8 mouse cellular contexts compared by ENCODE assay signal in genomic region chr4:132949882-132950532, GRCm38 (mm10). TPM values are rescaled to one million over a fixed set of nuclear protein-coding genes. Genes with fewer than 3 reads are reported as not detected.
DNase-seq lines count a peak whose midpoint lies in the region; ATAC-seq and TF ChIP-seq lines count a peak whose summit lies in the region.
"Had no signal": no experiment of that assay in that cellular context is flagged by ENCODE, and none has a peak within 500 bp of the region (broad histone marks: within the 10 kb centered on the region; RNA-seq: fewer than 3 reads in every experiment).

No protein-coding gene starts in this region.

- H3K4me3 ChIP-seq in midbrain, embryonic 10.5 days: peak overlapping the region; percentile 41
- no peak overlapping the region for H3K4me3 ChIP-seq in midbrain, postnatal 0 days (ENCODE audit: low read depth, low read length)
- H3K4me3 ChIP-seq in forebrain, embryonic 11.5 days (ENCODE audit: low read depth, low read length): peak overlapping the region; percentile 18
- peak overlapping the region; percentile 18 for H3K4me3 ChIP-seq in liver, embryonic 12.5 days

- H3K27ac ChIP-seq in midbrain, embryonic 10.5 days (replicated peaks): peak overlapping the region; percentile 14; the same call in 1 of the 2 replicates
- H3K27ac ChIP-seq in midbrain, postnatal 0 days (ENCODE audit: low read depth, low read length): no peak overlapping the region
- no peak overlapping the region for H3K27ac ChIP-seq in forebrain, embryonic 11.5 days (ENCODE audit: low read depth, low read length)
- H3K27ac ChIP-seq in liver, embryonic 12.5 days: no peak overlapping the region

- no peak for TF ChIP-seq CTCF in midbrain, postnatal 0 days (IDR thresholded peaks at IDR 0.05)

- H3K9ac ChIP-seq in midbrain, postnatal 0 days (replicated peaks; ENCODE audit: low read length, poor library complexity, severe bottlenecking): no peak overlapping the region
- H3K9ac ChIP-seq in forebrain, embryonic 11.5 days (ENCODE audit: low read length): peak overlapping the region; percentile 41
- H3K9ac ChIP-seq in liver, embryonic 12.5 days: no peak overlapping the region

- intact Hi-C loops in left cerebral cortex, postnatal 4 days (cut with DNase I): loop anchor here (10.0 kb wide), 1 partner anchor 345 kb away; no protein-coding TSS in a partner anchor

- no peaks in the 10 kb centered on the region for H3K9me3 ChIP-seq in midbrain, embryonic 10.5 days (replicated peaks)
- no peaks in the 10 kb centered on the region for H3K9me3 ChIP-seq in midbrain, postnatal 0 days (ENCODE audit: low read length)
- H3K9me3 ChIP-seq in forebrain, embryonic 11.5 days (ENCODE audit: control insufficient read depth, low read length): no peaks in the 10 kb centered on the region
- no peaks in the 10 kb centered on the region for H3K9me3 ChIP-seq in liver, embryonic 12.5 days (replicated peaks)

- no peaks in the 10 kb centered on the region for H3K36me3 ChIP-seq in midbrain, embryonic 10.5 days
- no peaks in the 10 kb centered on the region for H3K36me3 ChIP-seq in midbrain, postnatal 0 days (ENCODE audit: insufficient read depth, low read length)
- H3K36me3 ChIP-seq in forebrain, embryonic 11.5 days (ENCODE audit: control insufficient read depth, insufficient read depth, low read length): no peaks in the 10 kb centered on the region
- no peaks in the 10 kb centered on the region for H3K36me3 ChIP-seq in liver, embryonic 12.5 days

- WGBS in midbrain, embryonic 10.5 days: 20% methylated on average over 24 of the region's 24 CpGs
- 24% methylated on average over 23 of the region's 24 CpGs for WGBS in midbrain, postnatal 0 days
- 24% methylated on average over 24 of the region's 24 CpGs for WGBS in forebrain, embryonic 11.5 days
- 34% methylated on average over 24 of the region's 24 CpGs for WGBS in liver, embryonic 12.5 days (ENCODE audit: insufficient replicate concordance)

- H3K4me2 ChIP-seq in midbrain, postnatal 0 days (ENCODE audit: low read depth, low read length, poor library complexity, severe bottlenecking): no peak overlapping the region
- peak overlapping the region; percentile 42 for H3K4me2 ChIP-seq in forebrain, embryonic 11.5 days (ENCODE audit: low read depth, low read length, severe bottlenecking)
- H3K4me2 ChIP-seq in liver, embryonic 12.5 days: peak overlapping the region; percentile 54

- H3K4me1 ChIP-seq in midbrain, embryonic 10.5 days: peaks cover 35% of the 10 kb centered on the region
- peaks cover 4% of the 10 kb centered on the region; the same call in 1 of the 2 replicates for H3K4me1 ChIP-seq in midbrain, postnatal 0 days (ENCODE audit: insufficient read depth, low read length)
- H3K4me1 ChIP-seq in forebrain, embryonic 11.5 days (replicated peaks; ENCODE audit: control insufficient read depth, insufficient read depth, low read length): peaks cover 5% of the 10 kb centered on the region; the same call in 1 of the 2 replicates
- peaks cover 37% of the 10 kb centered on the region for H3K4me1 ChIP-seq in liver, embryonic 12.5 days

- ATAC-seq in midbrain, postnatal 0 days (ENCODE audit: low FRiP score): no peak
- ATAC-seq in forebrain, embryonic 11.5 days (replicated peaks; ENCODE audit: low FRiP score): no peak
- no peak for ATAC-seq in liver, embryonic 12.5 days

- peaks cover 36% of the 10 kb centered on the region for H3K27me3 ChIP-seq in midbrain, embryonic 10.5 days (ENCODE audit: low read depth, poor library complexity, severe bottlenecking)
- H3K27me3 ChIP-seq in midbrain, postnatal 0 days (ENCODE audit: insufficient read depth, low read length): no peaks in the 10 kb centered on the region
- no peaks in the 10 kb centered on the region for H3K27me3 ChIP-seq in forebrain, embryonic 11.5 days (ENCODE audit: control insufficient read depth, insufficient read depth, low read length)
- H3K27me3 ChIP-seq in liver, embryonic 12.5 days (replicated peaks): peaks cover 11% of the 10 kb centered on the region; the same call in 1 of the 2 replicates

- DNase-seq in midbrain, embryonic 10.5 days (ENCODE audit: low spot score): peak; percentile 64
- no peak for DNase-seq in midbrain, postnatal 0 days (ENCODE audit: low spot score)
- peak; percentile 77 for DNase-seq in forebrain, embryonic 11.5 days (ENCODE audit: low spot score)
- DNase-seq in layer of hippocampus, adult 9-11 months: no peak
- no peak for DNase-seq in left cerebral cortex, postnatal 4 days
- DNase-seq in urinary bladder, postnatal 10 days (ENCODE audit: low spot score): no peak
- DNase-seq: adrenal gland, adult 8-10 months had no signal

RNA-seq across cellular contexts. Expression of gene Fgr, which starts 23.9 kb away (rescaled TPM):
- 0.05 and 0.10 TPM in 2 replicates for polyA plus RNA-seq in midbrain, embryonic 10.5 days (2016; fragmentation: Nextera tagmentation; extraction: Ambion mirVana)
- 0.33 and 0.47 TPM in 2 replicates for total RNA-seq in midbrain, postnatal 0 days (2014; rRNA removed)
- 0.19 TPM in 1 of 2 replicates, not detected in the other for polyA plus RNA-seq in midbrain, postnatal 0 days (2015; fragmentation: Nextera tagmentation; extraction: Ambion mirVana)
- 0.13 TPM in 1 of 2 replicates, not detected in the other for polyA plus RNA-seq in forebrain, embryonic 11.5 days (2014; fragmentation: Nextera tagmentation; extraction: Ambion mirVana)
- 0.60 and 0.73 TPM in 2 replicates for polyA plus RNA-seq in liver, embryonic 12.5 days (2016; fragmentation: Nextera tagmentation; extraction: Ambion mirVana)
- total RNA-seq in left cerebral cortex, postnatal 4 days (2021): under 1 TPM; 0.42 to 0.44 TPM

RNA-seq across cellular contexts. Expression of gene Fam76a, which starts 27.6 kb away (rescaled TPM):
- polyA plus RNA-seq in midbrain, embryonic 10.5 days (2016; fragmentation: Nextera tagmentation; extraction: Ambion mirVana): 34.7 and 35.5 TPM in 2 replicates
- total RNA-seq in midbrain, postnatal 0 days (2014; rRNA removed): 16.6 and 21.0 TPM in 2 replicates
- polyA plus RNA-seq in midbrain, postnatal 0 days (2015; fragmentation: Nextera tagmentation; extraction: Ambion mirVana): 31.0 and 38.2 TPM in 2 replicates
- 28.1 and 31.4 TPM in 2 replicates for polyA plus RNA-seq in forebrain, embryonic 11.5 days (2014; fragmentation: Nextera tagmentation; extraction: Ambion mirVana)
- 22.6 and 25.8 TPM in 2 replicates for polyA plus RNA-seq in liver, embryonic 12.5 days (2016; fragmentation: Nextera tagmentation; extraction: Ambion mirVana)
- 10 to 100 TPM; 24.3 to 25.4 TPM for total RNA-seq in left cerebral cortex, postnatal 4 days (2021)

Comparison
In these comparisons a context has a peak if more than half of its experiments do, and no peak if none do; other contexts are left out.
1. DNase-seq: peak in midbrain, embryonic 10.5 days (single experiment) and forebrain, embryonic 11.5 days (single experiment); none in midbrain, postnatal 0 days (single experiment), layer of hippocampus, adult 9-11 months (single experiment), left cerebral cortex, postnatal 4 days (single experiment) and urinary bladder, postnatal 10 days (single experiment).